Mouse (Mus musculus) ES-E14 (cell line): ENCODE results near the gene Fgr.

Source experiments
- HCFC1 ChIP-seq: IDR thresholded peaks from 2 replicates; pipeline ENCODE4 v1.6.1; 2012; ENCODE audit warnings: low read length, inconsistent platforms, borderline replicate concordance; ENCODE audit not compliant: insufficient read depth
- MAFK ChIP-seq: IDR thresholded peaks from 2 replicates; pipeline ENCODE4 v1.6.1; 2014; ENCODE audit warnings: mild to moderate bottlenecking, low read depth, low read length, inconsistent platforms; ENCODE audit not compliant: insufficient read depth
- ZC3H11A ChIP-seq: IDR thresholded peaks from 2 replicates; pipeline ENCODE4 v1.6.1; 2012; ENCODE audit warnings: low read depth, mild to moderate bottlenecking, inconsistent platforms, low read length, borderline replicate concordance
- ZNF384 ChIP-seq: IDR thresholded peaks from 2 replicates; pipeline ENCODE4 v1.6.1; 2012; ENCODE audit warnings: low read depth, low read length, inconsistent platforms

- TF ChIP-seq ZNF384 = no peak
- no peak; the same call in 1 of the 2 replicates for TF ChIP-seq HCFC1
- TF ChIP-seq MAFK = no peak
- TF ChIP-seq ZC3H11A = no peak
Measured at GRCm38 (mm10) chr4:133040241-133040904, 66.5 kb downstream of the Fgr start.
